Mouse (Mus musculus): ENCODE data around the gene Sh2b1. TPM values are rescaled to one million over a fixed set of nuclear protein-coding genes. Genes with fewer than 3 reads are reported as not detected.

Gene Sh2b1
- 38.0 and 41.0 TPM in 2 replicates for polyA plus RNA-seq (2014; fragmentation: Nextera tagmentation; extraction: Ambion mirVana)

- H3K9me3 ChIP-seq (ENCODE audit: control insufficient read depth, low read length), result no peaks in the 10 kb centered on the region
- peak within 1 kb of the TSS; percentile 90 for H3K4me3 ChIP-seq (ENCODE audit: low read depth, low read length)
- H3K27me3 ChIP-seq (ENCODE audit: control insufficient read depth, insufficient read depth, low read length), result no peaks in the 10 kb centered on the region
- DNase-seq (ENCODE audit: low spot score), result peak; percentile 95
- WGBS, result under 1% methylated on average over 39 of the region's 53 CpGs
- H3K4me2 ChIP-seq (replicated peaks; ENCODE audit: low read depth, low read length), result peak within 1 kb of the TSS; percentile 71
- ATAC-seq (ENCODE audit: low FRiP score), result peak; percentile 92
- H3K4me1 ChIP-seq (replicated peaks; ENCODE audit: control insufficient read depth, insufficient read depth, low read length), result no peaks in the 10 kb centered on the region; the same call in 1 of the 2 replicates
- peak within 1 kb of the TSS; percentile 88 for H3K27ac ChIP-seq (ENCODE audit: low read depth, low read length)
- peaks cover 6% of the 10 kb centered on the region; the same call in 1 of the 2 replicates for H3K36me3 ChIP-seq (ENCODE audit: control insufficient read depth, insufficient read depth, low read length)
- peak within 1 kb of the TSS; percentile 96 for H3K9ac ChIP-seq (ENCODE audit: low read depth, low read length)
These were observed at the start of gene Sh2b1 for GRCm38 (mm10) chr7:126474993-126475581. Gene Sh2b1 (minus strand): TSS chr7:126475424.

GRCm38 (mm10) chr7:126523316-126523715 is 48.1 kb upstream of the Sh2b1 start:
- no peak overlapping the region for H3K9ac ChIP-seq (ENCODE audit: low read depth, low read length)
- 84% methylated on average over 3 of the region's 3 CpGs for WGBS

GRCm38 (mm10) chr7:126519513-126519912 is 44.3 kb upstream of the Sh2b1 start:
- H3K9me3 ChIP-seq (ENCODE audit: control insufficient read depth, low read length), result no peaks in the 10 kb centered on the region
- no peaks in the 10 kb centered on the region for H3K27me3 ChIP-seq (ENCODE audit: control insufficient read depth, insufficient read depth, low read length)
- no peak for DNase-seq (ENCODE audit: low spot score)
- 80% methylated on average over 2 of the region's 2 CpGs for WGBS
- ATAC-seq (ENCODE audit: low FRiP score), result no peak
- no peaks in the 10 kb centered on the region for H3K36me3 ChIP-seq (ENCODE audit: control insufficient read depth, insufficient read depth, low read length)
- no peak overlapping the region for H3K4me2 ChIP-seq (replicated peaks; ENCODE audit: low read depth, low read length)
- H3K4me3 ChIP-seq (ENCODE audit: low read depth, low read length), result no peak overlapping the region
- no peaks in the 10 kb centered on the region for H3K4me1 ChIP-seq (replicated peaks; ENCODE audit: control insufficient read depth, insufficient read depth, low read length)
- H3K27ac ChIP-seq (ENCODE audit: low read depth, low read length), result no peak overlapping the region
- H3K9ac ChIP-seq (ENCODE audit: low read depth, low read length), result no peak overlapping the region

More at GRCm38 (mm10) chr7:126523316-126523715, 48.1 kb upstream of the Sh2b1 start:
- Histone ChIP-seq H3K27ac (ENCODE audit: low read depth, low read length) (no peak overlapping the region), H3K4me1 (replicated peaks; ENCODE audit: control insufficient read depth, insufficient read depth, low read length) (no peaks in the 10 kb centered on the region), H3K9me3 (ENCODE audit: control insufficient read depth, low read length) (no peaks in the 10 kb centered on the region), H3K4me2 (replicated peaks; ENCODE audit: low read depth, low read length) (no peak overlapping the region), H3K4me3 (ENCODE audit: low read depth, low read length) (no peak overlapping the region), H3K36me3 (ENCODE audit: control insufficient read depth, insufficient read depth, low read length) (no peaks in the 10 kb centered on the region), H3K27me3 (ENCODE audit: control insufficient read depth, insufficient read depth, low read length) (no peaks in the 10 kb centered on the region)
- ATAC-seq (ENCODE audit: low FRiP score), result no peak
- no peak for DNase-seq (ENCODE audit: low spot score)

GRCm38 (mm10) chr7:126518261-126518941 is 43.2 kb upstream of the Sh2b1 start:
- Histone ChIP-seq H3K4me3 (ENCODE audit: low read depth, low read length) (no peak overlapping the region), H3K27ac (ENCODE audit: low read depth, low read length) (no peak overlapping the region), H3K9ac (ENCODE audit: low read depth, low read length) (no peak overlapping the region), H3K9me3 (ENCODE audit: control insufficient read depth, low read length) (no peaks in the 10 kb centered on the region), H3K4me1 (replicated peaks; ENCODE audit: control insufficient read depth, insufficient read depth, low read length) (no peaks in the 10 kb centered on the region), H3K27me3 (ENCODE audit: control insufficient read depth, insufficient read depth, low read length) (no peaks in the 10 kb centered on the region), H3K4me2 (replicated peaks; ENCODE audit: low read depth, low read length) (no peak overlapping the region), H3K36me3 (ENCODE audit: control insufficient read depth, insufficient read depth, low read length) (no peaks in the 10 kb centered on the region)
- no peak for ATAC-seq (ENCODE audit: low FRiP score)
- no peak for DNase-seq (ENCODE audit: low spot score)
- WGBS, result 81% methylated on average over 5 of the region's 5 CpGs

- H3K36me3 ChIP-seq (ENCODE audit: control insufficient read depth, insufficient read depth, low read length), result no peaks in the 10 kb centered on the region
- no peaks in the 10 kb centered on the region for H3K9me3 ChIP-seq (ENCODE audit: control insufficient read depth, low read length)
- 85% methylated on average over 3 of the region's 3 CpGs for WGBS
- H3K27ac ChIP-seq (ENCODE audit: low read depth, low read length), result no peak overlapping the region
- H3K4me2 ChIP-seq (replicated peaks; ENCODE audit: low read depth, low read length), result no peak overlapping the region
- no peak overlapping the region for H3K4me3 ChIP-seq (ENCODE audit: low read depth, low read length)
- ATAC-seq (ENCODE audit: low FRiP score), result no peak
- no peaks in the 10 kb centered on the region for H3K27me3 ChIP-seq (ENCODE audit: control insufficient read depth, insufficient read depth, low read length)
- no peaks in the 10 kb centered on the region for H3K4me1 ChIP-seq (replicated peaks; ENCODE audit: control insufficient read depth, insufficient read depth, low read length)
- no peak for DNase-seq (ENCODE audit: low spot score)
- H3K9ac ChIP-seq (ENCODE audit: low read depth, low read length), result no peak overlapping the region
These were observed 36.1 kb upstream of the Sh2b1 start for GRCm38 (mm10) chr7:126511287-126511686.

- Histone ChIP-seq H3K4me1 (replicated peaks; ENCODE audit: control insufficient read depth, insufficient read depth, low read length) (no peaks in the 10 kb centered on the region), H3K36me3 (ENCODE audit: control insufficient read depth, insufficient read depth, low read length) (no peaks in the 10 kb centered on the region), H3K9me3 (ENCODE audit: control insufficient read depth, low read length) (no peaks in the 10 kb centered on the region), H3K9ac (ENCODE audit: low read depth, low read length) (no peak overlapping the region), H3K27ac (ENCODE audit: low read depth, low read length) (no peak overlapping the region), H3K27me3 (ENCODE audit: control insufficient read depth, insufficient read depth, low read length) (no peaks in the 10 kb centered on the region), H3K4me3 (ENCODE audit: low read depth, low read length) (no peak overlapping the region), H3K4me2 (replicated peaks; ENCODE audit: low read depth, low read length) (no peak overlapping the region)
- DNase-seq (ENCODE audit: low spot score), result no peak
- no peak for ATAC-seq (ENCODE audit: low FRiP score)
- WGBS, result 85% methylated on average over 8 of the region's 8 CpGs
These were observed 32.0 kb upstream of the Sh2b1 start for GRCm38 (mm10) chr7:126507126-126507778.

- 94% methylated on average over 2 of the region's 2 CpGs for WGBS
- H3K9me3 ChIP-seq (ENCODE audit: control insufficient read depth, low read length), result no peaks in the 10 kb centered on the region
- no peak overlapping the region for H3K9ac ChIP-seq (ENCODE audit: low read depth, low read length)
- H3K4me1 ChIP-seq (replicated peaks; ENCODE audit: control insufficient read depth, insufficient read depth, low read length), result 0 out of 2 replicates have a peak, but pooled peaks cover 2% of the 10 kb centered on the region
- no peak overlapping the region for H3K4me3 ChIP-seq (ENCODE audit: low read depth, low read length)
- no peak for ATAC-seq (ENCODE audit: low FRiP score)
- DNase-seq (ENCODE audit: low spot score), result no peak
- H3K27ac ChIP-seq (ENCODE audit: low read depth, low read length), result no peak overlapping the region
- no peaks in the 10 kb centered on the region for H3K27me3 ChIP-seq (ENCODE audit: control insufficient read depth, insufficient read depth, low read length)
- no peak overlapping the region for H3K4me2 ChIP-seq (replicated peaks; ENCODE audit: low read depth, low read length)
- H3K36me3 ChIP-seq (ENCODE audit: control insufficient read depth, insufficient read depth, low read length), result peaks cover under 1% of the 10 kb centered on the region; the same call in 1 of the 2 replicates
These were observed 29.7 kb upstream of the Sh2b1 start for GRCm38 (mm10) chr7:126504913-126505312.

GRCm38 (mm10) chr7:126503273-126503878 is 28.2 kb upstream of the Sh2b1 start, which contains the start of gene Atxn2l:
Gene Atxn2l (minus strand): TSS chr7:126503437.
- ATAC-seq (ENCODE audit: low FRiP score) (peak; percentile 89), DNase-seq (ENCODE audit: low spot score) (peak; percentile 99)
- Histone ChIP-seq H3K27ac (ENCODE audit: low read depth, low read length) (peak within 1 kb of the TSS; percentile 99), H3K9ac (ENCODE audit: low read depth, low read length) (peak within 1 kb of the TSS; percentile 97), H3K4me1 (replicated peaks; ENCODE audit: control insufficient read depth, insufficient read depth, low read length) (0 out of 2 replicates have a peak, but pooled peaks cover 2% of the 10 kb centered on the region), H3K4me2 (replicated peaks; ENCODE audit: low read depth, low read length) (peak within 1 kb of the TSS; percentile 41), H3K4me3 (ENCODE audit: low read depth, low read length) (peak within 1 kb of the TSS; percentile 96), H3K27me3 (ENCODE audit: control insufficient read depth, insufficient read depth, low read length) (no peaks in the 10 kb centered on the region), H3K9me3 (ENCODE audit: control insufficient read depth, low read length) (no peaks in the 10 kb centered on the region), H3K36me3 (ENCODE audit: control insufficient read depth, insufficient read depth, low read length) (peaks cover 6% of the 10 kb centered on the region; the same call in 1 of the 2 replicates)
- under 1% methylated on average over 65 of the region's 72 CpGs for WGBS

Measured in hindbrain, embryonic 11.5 days (tissue).